Mouse (Mus musculus): ENCODE measurements around the gene Gm5105. TPM values are rescaled to one million over a fixed set of nuclear protein-coding genes. Genes with fewer than 3 reads are reported as not detected.

Gm5105 gene
- polyA plus RNA-seq, 1 experiment = not detected

DNA sequence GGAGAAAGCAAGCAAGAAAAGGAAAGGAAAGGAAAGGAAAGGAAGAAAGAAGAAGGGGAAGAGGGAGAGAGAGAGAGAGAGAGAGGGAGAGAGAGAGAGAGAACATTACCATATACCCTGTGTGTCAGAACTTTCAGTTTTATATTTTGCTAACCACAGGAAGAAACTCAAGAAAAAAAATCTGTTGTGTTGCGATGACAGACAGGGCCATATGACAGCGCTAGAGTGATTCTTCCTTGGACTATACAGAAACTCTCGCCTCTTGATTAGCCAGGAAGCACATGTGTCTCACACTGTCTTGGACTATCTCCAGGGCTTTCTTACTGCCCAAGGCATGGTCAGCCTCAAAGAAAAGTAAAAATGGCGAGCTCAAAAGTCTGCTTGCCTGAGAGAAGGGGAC, 4.5 kb downstream of the Gm5105 start:
- H3K27me3 ChIP-seq (ENCODE audit: control insufficient read depth) = no peaks in the 10 kb centered on the region
- no peaks in the 10 kb centered on the region for H3K36me3 ChIP-seq (ENCODE audit: control insufficient read depth)
- H3K4me3 ChIP-seq (replicated peaks) = no peak overlapping the region
- no peak for TF ChIP-seq GATA1 (IDR thresholded peaks at IDR 0.05; ENCODE audit: low read length)
- TF ChIP-seq TAL1 (IDR thresholded peaks at IDR 0.05; ENCODE audit: low read length) = no peak
- H3K4me1 ChIP-seq (ENCODE audit: control insufficient read depth) = no peaks in the 10 kb centered on the region
- no peaks in the 10 kb centered on the region for H3K9me3 ChIP-seq (ENCODE audit: control insufficient read depth, low read length)

GRCm38 (mm10) chr3:138061205-138061911, 5.8 kb downstream of the Gm5105 start:
- Histone ChIP-seq H3K4me3 (replicated peaks) (no peak overlapping the region), H3K4me1 (ENCODE audit: control insufficient read depth) (no peaks in the 10 kb centered on the region), H3K27me3 (ENCODE audit: control insufficient read depth) (no peaks in the 10 kb centered on the region), H3K36me3 (ENCODE audit: control insufficient read depth) (no peaks in the 10 kb centered on the region), H3K9me3 (ENCODE audit: control insufficient read depth, low read length) (no peaks in the 10 kb centered on the region)
- no peak for TF ChIP-seq TAL1 (IDR thresholded peaks at IDR 0.05; ENCODE audit: low read length)
- no peak for TF ChIP-seq GATA1 (IDR thresholded peaks at IDR 0.05; ENCODE audit: low read length)

DNA sequence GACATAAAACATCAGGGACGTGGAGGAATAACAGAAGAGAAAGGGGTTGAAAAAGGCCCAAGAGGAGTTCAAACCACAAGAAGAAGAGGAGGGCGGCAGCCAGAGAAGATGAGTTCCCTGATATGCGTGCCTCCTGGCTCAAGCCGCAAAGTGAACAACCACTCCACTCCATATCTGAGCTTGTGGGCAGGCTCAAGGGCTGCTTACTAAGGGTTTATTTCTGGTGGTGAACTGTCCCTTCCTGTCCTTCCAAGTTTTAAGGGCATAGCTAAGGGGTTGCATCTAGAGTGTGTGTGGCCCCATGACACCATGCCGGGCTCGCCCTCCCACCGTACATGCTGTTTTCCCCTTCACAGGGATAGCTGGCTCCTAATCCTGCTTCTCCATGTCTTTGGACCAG, 6.8 kb downstream of the Gm5105 start:
- no peaks in the 10 kb centered on the region for H3K4me1 ChIP-seq (ENCODE audit: control insufficient read depth)
- no peaks in the 10 kb centered on the region for H3K36me3 ChIP-seq (ENCODE audit: control insufficient read depth)
- H3K4me3 ChIP-seq (replicated peaks) = no peak overlapping the region
- no peaks in the 10 kb centered on the region for H3K9me3 ChIP-seq (ENCODE audit: control insufficient read depth, low read length)
- no peaks in the 10 kb centered on the region for H3K27me3 ChIP-seq (ENCODE audit: control insufficient read depth)
- TF ChIP-seq GATA1 (IDR thresholded peaks at IDR 0.05; ENCODE audit: low read length) (no peak), TAL1 (IDR thresholded peaks at IDR 0.05; ENCODE audit: low read length) (no peak)

GRCm38 (mm10) chr3:138058226-138058625, 9.0 kb downstream of the Gm5105 start:
- no peaks in the 10 kb centered on the region for H3K4me1 ChIP-seq (ENCODE audit: control insufficient read depth)
- no peak for TF ChIP-seq GATA1 (IDR thresholded peaks at IDR 0.05; ENCODE audit: low read length)
- TF ChIP-seq TAL1 (IDR thresholded peaks at IDR 0.05; ENCODE audit: low read length) = no peak

DNA sequence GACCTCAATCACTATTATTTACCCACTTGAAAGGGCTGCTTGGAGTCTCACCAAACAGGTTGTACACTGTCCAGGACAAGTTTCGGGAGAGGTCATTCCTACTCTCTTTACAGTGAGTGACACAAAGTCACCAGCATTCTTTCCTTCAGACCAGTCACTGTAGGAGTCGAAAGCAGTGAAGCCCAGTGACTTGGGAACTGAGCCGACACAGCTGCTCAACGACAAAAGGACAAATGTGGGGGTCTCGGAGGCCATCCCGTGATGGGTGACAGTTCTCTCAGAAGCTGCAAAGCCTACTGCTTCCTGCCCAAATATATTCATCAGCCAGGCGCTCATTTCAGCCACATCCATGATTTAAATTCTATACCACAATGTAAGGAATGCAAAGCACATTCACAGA, 10.2 kb downstream of the Gm5105 start:
- TF ChIP-seq GATA1 (IDR thresholded peaks at IDR 0.05; ENCODE audit: low read length) (no peak), TAL1 (IDR thresholded peaks at IDR 0.05; ENCODE audit: low read length) (no peak)
- Histone ChIP-seq H3K9me3 (ENCODE audit: control insufficient read depth, low read length) (no peaks in the 10 kb centered on the region), H3K27me3 (ENCODE audit: control insufficient read depth) (no peaks in the 10 kb centered on the region)

More at GRCm38 (mm10) chr3:138058226-138058625, 9.0 kb downstream of the Gm5105 start:
- no peaks in the 10 kb centered on the region for H3K27me3 ChIP-seq (ENCODE audit: control insufficient read depth)
- no peak overlapping the region for H3K4me3 ChIP-seq (replicated peaks)
- H3K36me3 ChIP-seq (ENCODE audit: control insufficient read depth) = no peaks in the 10 kb centered on the region
- no peaks in the 10 kb centered on the region for H3K9me3 ChIP-seq (ENCODE audit: control insufficient read depth, low read length)

GRCm38 (mm10) chr3:138053969-138054368, 13.2 kb downstream of the Gm5105 start:
- no peaks in the 10 kb centered on the region for H3K9me3 ChIP-seq (ENCODE audit: control insufficient read depth, low read length)
- H3K4me1 ChIP-seq (ENCODE audit: control insufficient read depth) = no peaks in the 10 kb centered on the region
- H3K36me3 ChIP-seq (ENCODE audit: control insufficient read depth) = no peaks in the 10 kb centered on the region
- H3K4me3 ChIP-seq (replicated peaks) = no peak overlapping the region
- TF ChIP-seq TAL1 (IDR thresholded peaks at IDR 0.05; ENCODE audit: low read length) (no peak), GATA1 (IDR thresholded peaks at IDR 0.05; ENCODE audit: low read length) (no peak)
- no peaks in the 10 kb centered on the region for H3K27me3 ChIP-seq (ENCODE audit: control insufficient read depth)

More for the DNA sequence above, 10.2 kb downstream of the Gm5105 start:
- Histone ChIP-seq H3K4me1 (ENCODE audit: control insufficient read depth) (no peaks in the 10 kb centered on the region), H3K36me3 (ENCODE audit: control insufficient read depth) (no peaks in the 10 kb centered on the region), H3K4me3 (replicated peaks) (no peak overlapping the region)

DNA sequence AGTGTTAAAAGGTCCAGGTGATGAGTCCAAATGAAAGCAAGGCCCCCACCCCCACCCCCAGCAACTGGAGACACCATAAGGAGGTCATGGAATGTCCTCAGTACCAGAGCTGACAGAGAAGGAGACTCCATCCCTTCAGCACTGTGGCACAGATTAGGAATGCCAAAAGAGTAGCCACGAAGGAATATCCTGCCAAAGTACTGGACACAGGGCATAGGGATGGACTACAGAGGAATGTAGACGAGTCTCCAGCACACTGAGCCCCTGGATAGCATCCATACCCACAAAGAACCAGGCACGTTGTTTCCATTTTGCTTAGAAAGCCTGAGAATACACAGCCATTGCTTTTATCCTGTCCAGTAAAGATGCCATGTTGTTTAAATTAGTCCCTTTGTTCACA, 15.8 kb downstream of the Gm5105 start:
- Histone ChIP-seq H3K36me3 (ENCODE audit: control insufficient read depth) (no peaks in the 10 kb centered on the region), H3K9me3 (ENCODE audit: control insufficient read depth, low read length) (no peaks in the 10 kb centered on the region), H3K4me3 (replicated peaks) (no peak overlapping the region), H3K27me3 (ENCODE audit: control insufficient read depth) (no peaks in the 10 kb centered on the region), H3K4me1 (ENCODE audit: control insufficient read depth) (no peaks in the 10 kb centered on the region)
- TF ChIP-seq GATA1 (IDR thresholded peaks at IDR 0.05; ENCODE audit: low read length) (no peak), TAL1 (IDR thresholded peaks at IDR 0.05; ENCODE audit: low read length) (no peak)

DNA sequence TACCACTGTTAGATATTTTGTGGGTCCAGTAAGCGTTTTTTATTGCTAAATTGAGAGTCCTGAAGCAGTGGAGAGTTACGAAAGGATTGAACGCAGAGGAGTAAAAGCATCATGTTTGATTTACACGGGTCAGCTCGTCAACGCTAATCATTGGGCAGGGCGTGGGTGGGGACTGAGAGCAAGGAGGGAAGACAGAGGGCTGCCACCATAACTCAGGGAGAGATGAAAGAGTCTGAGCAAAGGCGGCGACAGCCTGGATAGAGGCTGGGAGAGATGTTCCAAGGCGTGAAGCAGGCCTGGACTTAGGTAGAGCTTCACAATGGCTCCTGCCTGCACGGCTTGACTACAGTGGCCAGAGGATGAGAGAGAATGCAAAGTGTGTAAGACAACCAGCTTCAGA, 16.4 kb downstream of the Gm5105 start:
- Histone ChIP-seq H3K36me3 (ENCODE audit: control insufficient read depth) (no peaks in the 10 kb centered on the region), H3K9me3 (ENCODE audit: control insufficient read depth, low read length) (no peaks in the 10 kb centered on the region), H3K27me3 (ENCODE audit: control insufficient read depth) (no peaks in the 10 kb centered on the region), H3K4me3 (replicated peaks) (no peak overlapping the region), H3K4me1 (ENCODE audit: control insufficient read depth) (no peaks in the 10 kb centered on the region)
- no peak for TF ChIP-seq TAL1 (IDR thresholded peaks at IDR 0.05; ENCODE audit: low read length)

- Histone ChIP-seq H3K4me3 (replicated peaks) (no peak overlapping the region), H3K9me3 (ENCODE audit: control insufficient read depth, low read length) (no peaks in the 10 kb centered on the region), H3K36me3 (ENCODE audit: control insufficient read depth) (no peaks in the 10 kb centered on the region), H3K27me3 (ENCODE audit: control insufficient read depth) (no peaks in the 10 kb centered on the region), H3K4me1 (ENCODE audit: control insufficient read depth) (no peaks in the 10 kb centered on the region)
- TF ChIP-seq GATA1 (IDR thresholded peaks at IDR 0.05; ENCODE audit: low read length) (no peak), TAL1 (IDR thresholded peaks at IDR 0.05; ENCODE audit: low read length) (no peak)
Observed at GRCm38 (mm10) chr3:138049555-138049954, 17.6 kb downstream of the Gm5105 start.

- Histone ChIP-seq H3K4me1 (ENCODE audit: control insufficient read depth) (no peaks in the 10 kb centered on the region), H3K27me3 (ENCODE audit: control insufficient read depth) (no peaks in the 10 kb centered on the region), H3K4me3 (replicated peaks) (no peak overlapping the region), H3K9me3 (ENCODE audit: control insufficient read depth, low read length) (no peaks in the 10 kb centered on the region), H3K36me3 (ENCODE audit: control insufficient read depth) (no peaks in the 10 kb centered on the region)
- TF ChIP-seq TAL1 (IDR thresholded peaks at IDR 0.05; ENCODE audit: low read length) = no peak
- TF ChIP-seq GATA1 (IDR thresholded peaks at IDR 0.05; ENCODE audit: low read length) = no peak
Observed at GRCm38 (mm10) chr3:138043316-138043715, 23.9 kb downstream of the Gm5105 start.
